Mouse (Mus musculus): ENCODE measurements around the gene BC005624. TPM values are rescaled to one million over a fixed set of nuclear protein-coding genes. Genes with fewer than 3 reads are reported as not detected.
A peak's percentile ranks its signal among the peaks of the same experiment; 100 is the strongest.

The BC005624 gene
- polyA plus RNA-seq, 1 experiment = 27.3 TPM

GRCm38 (mm10) chr2:30983024-30983423 lies 1.0 kb upstream of the BC005624 start:
- no peak for DNase-seq
- no peak overlapping the region; the same call in 1 of the 2 replicates for H3K27ac ChIP-seq (ENCODE audit: insufficient read depth, low read depth, low read length)
- H3K36me3 ChIP-seq (ENCODE audit: control insufficient read depth, insufficient read depth, low read length) = no peaks in the 10 kb centered on the region
- no peaks in the 10 kb centered on the region for H3K27me3 ChIP-seq (replicated peaks; ENCODE audit: control insufficient read depth, insufficient read depth, low read length)
- 37% methylated on average over 7 of the region's 7 CpGs for WGBS
- TF ChIP-seq CTCF (conservative IDR thresholded peaks at IDR 0.05; ENCODE audit: insufficient read depth, insufficient read length, low read depth, low read length) (no peak), POLR2A (IDR thresholded peaks at IDR 0.05; ENCODE audit: low read depth, low read length) (no peak)
- H3K4me1 ChIP-seq (ENCODE audit: control insufficient read depth, insufficient read depth, low read length) = peaks cover 9% of the 10 kb centered on the region
- H3K4me3 ChIP-seq (ENCODE audit: insufficient read depth, low read depth, low read length) = peak overlapping the region; percentile 77

- Histone ChIP-seq H3K27me3 (replicated peaks; ENCODE audit: control insufficient read depth, insufficient read depth, low read length) (no peaks in the 10 kb centered on the region), H3K27ac (ENCODE audit: insufficient read depth, low read depth, low read length) (peak within 1 kb of the TSS; percentile 65), H3K4me1 (ENCODE audit: control insufficient read depth, insufficient read depth, low read length) (peaks cover 9% of the 10 kb centered on the region; the same call in 1 of the 2 replicates), H3K4me3 (ENCODE audit: insufficient read depth, low read depth, low read length) (peak within 1 kb of the TSS; percentile 88), H3K36me3 (ENCODE audit: control insufficient read depth, insufficient read depth, low read length) (no peaks in the 10 kb centered on the region)
- 2% methylated on average over 59 of the region's 59 CpGs for WGBS
- TF ChIP-seq POLR2A (IDR thresholded peaks at IDR 0.05; ENCODE audit: low read depth, low read length) (no peak), CTCF (conservative IDR thresholded peaks at IDR 0.05; ENCODE audit: insufficient read depth, insufficient read length, low read depth, low read length) (no peak)
- DNase-seq = peak; percentile 93
Observed at GRCm38 (mm10) chr2:30967352-30968327, 14.4 kb downstream of the BC005624 start, which contains the start of gene Tor1a. TSS of gene Tor1a (minus strand) at chr2:30967933.

- no peak for TF ChIP-seq POLR2A (IDR thresholded peaks at IDR 0.05; ENCODE audit: low read depth, low read length)
- peak overlapping the region; percentile 88 for H3K4me3 ChIP-seq (ENCODE audit: insufficient read depth, low read depth, low read length)
- peaks cover 9% of the 10 kb centered on the region; the same call in 1 of the 2 replicates for H3K4me1 ChIP-seq (ENCODE audit: control insufficient read depth, insufficient read depth, low read length)
- WGBS = 4% methylated on average over 16 of the region's 16 CpGs
- DNase-seq = no peak
- H3K36me3 ChIP-seq (ENCODE audit: control insufficient read depth, insufficient read depth, low read length) = no peaks in the 10 kb centered on the region
- no peak overlapping the region for H3K27ac ChIP-seq (ENCODE audit: insufficient read depth, low read depth, low read length)
- no peaks in the 10 kb centered on the region for H3K27me3 ChIP-seq (replicated peaks; ENCODE audit: control insufficient read depth, insufficient read depth, low read length)
Observed at GRCm38 (mm10) chr2:30966826-30967225, 15.2 kb downstream of the BC005624 start.

- 87% methylated on average over 8 of the region's 8 CpGs for WGBS
- DNase-seq = no peak
- no peak for TF ChIP-seq POLR2A (IDR thresholded peaks at IDR 0.05; ENCODE audit: low read depth, low read length)
- TF ChIP-seq CTCF (conservative IDR thresholded peaks at IDR 0.05; ENCODE audit: insufficient read depth, insufficient read length, low read depth, low read length) = no peak
- no peak overlapping the region for H3K27ac ChIP-seq (ENCODE audit: insufficient read depth, low read depth, low read length)
- H3K4me1 ChIP-seq (ENCODE audit: control insufficient read depth, insufficient read depth, low read length) = peaks cover 9% of the 10 kb centered on the region; the same call in 1 of the 2 replicates
- no peaks in the 10 kb centered on the region for H3K27me3 ChIP-seq (replicated peaks; ENCODE audit: control insufficient read depth, insufficient read depth, low read length)
- H3K4me3 ChIP-seq (ENCODE audit: insufficient read depth, low read depth, low read length) = no peak overlapping the region
- no peaks in the 10 kb centered on the region for H3K36me3 ChIP-seq (ENCODE audit: control insufficient read depth, insufficient read depth, low read length)
Observed at GRCm38 (mm10) chr2:30965627-30966026, 16.4 kb downstream of the BC005624 start.

GRCm38 (mm10) chr2:30962570-30963254 lies 19.3 kb downstream of the BC005624 start:
- WGBS = 79% methylated on average over 11 of the region's 11 CpGs
- no peaks in the 10 kb centered on the region for H3K27me3 ChIP-seq (replicated peaks; ENCODE audit: control insufficient read depth, insufficient read depth, low read length)
- H3K27ac ChIP-seq (ENCODE audit: insufficient read depth, low read depth, low read length) = no peak overlapping the region
- TF ChIP-seq CTCF (conservative IDR thresholded peaks at IDR 0.05; ENCODE audit: insufficient read depth, insufficient read length, low read depth, low read length) (no peak), POLR2A (IDR thresholded peaks at IDR 0.05; ENCODE audit: low read depth, low read length) (no peak)
- DNase-seq = no peak
- no peak overlapping the region for H3K4me3 ChIP-seq (ENCODE audit: insufficient read depth, low read depth, low read length)
- no peaks in the 10 kb centered on the region; the same call in 1 of the 2 replicates for H3K36me3 ChIP-seq (ENCODE audit: control insufficient read depth, insufficient read depth, low read length)
- peaks cover 11% of the 10 kb centered on the region; the same call in 1 of the 2 replicates for H3K4me1 ChIP-seq (ENCODE audit: control insufficient read depth, insufficient read depth, low read length)

- no peak overlapping the region for H3K4me3 ChIP-seq (ENCODE audit: insufficient read depth, low read depth, low read length)
Observed at GRCm38 (mm10) chr2:30959856-30960255, 22.1 kb downstream of the BC005624 start.

More at GRCm38 (mm10) chr2:30959856-30960255, 22.1 kb downstream of the BC005624 start:
- Histone ChIP-seq H3K36me3 (ENCODE audit: control insufficient read depth, insufficient read depth, low read length) (no peaks in the 10 kb centered on the region; the same call in 1 of the 2 replicates), H3K27ac (ENCODE audit: insufficient read depth, low read depth, low read length) (no peak overlapping the region), H3K27me3 (replicated peaks; ENCODE audit: control insufficient read depth, insufficient read depth, low read length) (no peaks in the 10 kb centered on the region), H3K4me1 (ENCODE audit: control insufficient read depth, insufficient read depth, low read length) (peaks cover 4% of the 10 kb centered on the region; the same call in 1 of the 2 replicates)
- no peak for DNase-seq
- WGBS = 49% methylated on average over 5 of the region's 5 CpGs
- TF ChIP-seq CTCF (conservative IDR thresholded peaks at IDR 0.05; ENCODE audit: insufficient read depth, insufficient read length, low read depth, low read length) (no peak), POLR2A (IDR thresholded peaks at IDR 0.05; ENCODE audit: low read depth, low read length) (no peak)
